Mouse (Mus musculus) G1E (cell line): ENCODE results near the gene Mthfr.
A peak's percentile ranks its signal among the peaks of the same experiment; 100 is the strongest.

ENCODE experiments used
- CTCF ChIP-seq: IDR thresholded peaks from 2 replicates; pipeline ENCODE4 v1.5.1; 2012; ENCODE audit warnings: low read depth, low read length, inconsistent platforms, mixed read lengths
- GATA1 ChIP-seq: IDR thresholded peaks from 2 replicates; pipeline ENCODE4 v1.6.1; 2012; ENCODE audit warnings: borderline replicate concordance, low read length, inconsistent platforms, mixed read lengths
- GATA2 ChIP-seq: IDR thresholded peaks from 2 replicates; pipeline ENCODE4 v1.6.1; 2012; ENCODE audit warnings: low read depth, low read length, inconsistent platforms, borderline replicate concordance
- POLR2AphosphoS5 ChIP-seq: IDR thresholded peaks from 2 replicates; pipeline ENCODE4 v1.6.1; 2012; ENCODE audit warnings: low read depth, low read length, inconsistent platforms; ENCODE audit not compliant: insufficient replicate concordance
- TAL1 ChIP-seq: conservative IDR thresholded peaks from 2 replicates; pipeline ENCODE4 v1.6.1; 2012; ENCODE audit warnings: low read depth, low read length, inconsistent platforms, mixed read lengths

DNA sequence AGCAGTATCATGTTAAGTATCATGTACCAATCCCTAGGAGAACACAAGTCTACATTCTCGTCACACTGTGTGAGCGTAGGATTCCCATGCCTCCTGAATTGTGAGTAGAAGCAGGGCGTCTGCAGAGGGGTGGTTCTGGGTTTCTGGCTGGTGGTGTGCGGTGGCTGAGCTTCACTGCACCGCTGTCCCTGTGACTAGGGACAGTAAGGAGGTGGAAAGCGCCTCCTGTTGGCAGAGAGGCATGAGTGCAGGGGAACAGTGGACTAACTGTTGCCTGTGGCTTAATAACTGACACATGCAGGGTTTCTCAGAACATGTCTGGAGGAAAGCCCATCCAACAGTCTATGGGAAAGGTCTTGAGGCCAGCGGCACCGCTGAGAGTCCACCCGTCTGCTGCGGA lies 23.5 kb upstream of the Mthfr start:
- TF ChIP-seq GATA1 = no peak
- TF ChIP-seq CTCF = peak; percentile 9; the same call in 1 of the 2 replicates
- TF ChIP-seq GATA2 = no peak
- TF ChIP-seq TAL1 = no peak
- no peak for TF ChIP-seq POLR2AphosphoS5
